Mouse (Mus musculus): ENCODE results near the gene Shc4. TPM values are rescaled to one million over a fixed set of nuclear protein-coding genes. Genes with fewer than 3 reads are reported as not detected.

Shc4 gene
- polyA plus RNA-seq, 2 experiments, result 0.50 to 0.60 TPM

DNA sequence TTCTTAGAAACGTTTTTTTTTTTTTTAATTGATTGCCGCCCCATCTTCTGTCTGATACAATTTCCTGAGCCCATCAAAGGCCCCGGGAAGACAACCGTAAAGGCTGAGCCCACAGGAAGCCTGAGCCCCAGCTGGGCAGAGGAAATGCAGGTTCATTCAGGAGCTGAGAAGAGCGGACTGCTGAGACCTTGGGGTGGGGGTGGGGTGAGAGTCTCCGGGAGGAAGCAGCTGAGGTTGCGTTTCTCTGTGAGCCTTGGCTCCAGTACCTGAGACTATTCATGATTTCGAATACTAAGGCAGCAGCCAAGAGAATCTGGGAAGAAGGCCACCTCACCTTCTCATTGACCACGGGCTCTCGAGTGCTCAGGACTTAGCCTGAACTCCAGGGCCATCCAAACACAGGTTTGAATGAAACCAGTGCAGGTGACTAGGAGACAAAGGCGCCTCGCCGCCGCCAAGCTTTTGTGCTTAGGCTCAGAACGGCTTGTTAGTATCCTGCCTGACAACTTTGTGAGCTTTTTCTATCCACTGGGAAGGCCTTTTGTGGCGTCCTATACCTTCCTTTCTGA lies 682 bp upstream of the Shc4 start:
- no peaks in the 10 kb centered on the region for H3K9me3 ChIP-seq (ENCODE audit: control insufficient read depth, low read length)
- H3K27me3 ChIP-seq (ENCODE audit: control insufficient read depth, insufficient read depth, low read length), result peaks cover 52% of the 10 kb centered on the region
- 2% methylated on average over 16 of the region's 16 CpGs for whole genome bisulfite sequencing (ENCODE audit: insufficient replicate concordance)
- H3K36me3 ChIP-seq (replicated peaks; ENCODE audit: control insufficient read depth, insufficient read depth, low read depth), result no peaks in the 10 kb centered on the region
- TF ChIP-seq CTCF (IDR thresholded peaks at IDR 0.05; ENCODE audit: low read depth) (no peak), EP300 (IDR thresholded peaks at IDR 0.05; ENCODE audit: low read depth) (no peak)
- H3K27ac ChIP-seq, result no peak overlapping the region
- H3K9ac ChIP-seq (replicated peaks), result no peak overlapping the region
- peak overlapping the region; percentile 57 for H3K4me2 ChIP-seq (ENCODE audit: low read depth)
- DNase-seq (ENCODE audit: low read depth in 3 of 3, low spot score in 3 of 3) (no peak), ATAC-seq (ENCODE audit: insufficient read depth) (no peak)
- H3K4me1 ChIP-seq (replicated peaks; ENCODE audit: control insufficient read depth in 2 of 2, insufficient read depth in 2 of 2, low read length in 1 of 2), result no peaks in the 10 kb centered on the region
- H3K4me3 ChIP-seq (ENCODE audit: insufficient read depth in 1 of 2, low read depth in 2 of 2, low read length in 2 of 2), result no peak overlapping the region

- Histone ChIP-seq H3K4me2 (ENCODE audit: low read depth) (peak overlapping the region; percentile 57), H3K36me3 (replicated peaks; ENCODE audit: control insufficient read depth, insufficient read depth, low read depth) (no peaks in the 10 kb centered on the region), H3K27me3 (ENCODE audit: control insufficient read depth, insufficient read depth, low read length) (peaks cover 52% of the 10 kb centered on the region), H3K4me3 (ENCODE audit: insufficient read depth in 1 of 2, low read depth in 2 of 2, low read length in 2 of 2) (peak overlapping the region in 1 of 2 experiments; percentile 42; a peak in 2 of 4 replicates), H3K9ac (replicated peaks) (no peak overlapping the region), H3K9me3 (ENCODE audit: control insufficient read depth, low read length) (no peaks in the 10 kb centered on the region), H3K4me1 (replicated peaks; ENCODE audit: control insufficient read depth in 2 of 2, insufficient read depth in 2 of 2, low read length in 1 of 2) (no peaks in the 10 kb centered on the region), H3K27ac (no peak overlapping the region)
- WGBS (ENCODE audit: insufficient replicate concordance), result 3% methylated on average over 34 of the region's 34 CpGs
- ATAC-seq (ENCODE audit: insufficient read depth) (peak; percentile 26; the same call in 1 of the 2 replicates), DNase-seq (ENCODE audit: low read depth in 3 of 3, low spot score in 3 of 3) (no peak)
- TF ChIP-seq EP300 (IDR thresholded peaks at IDR 0.05; ENCODE audit: low read depth) (no peak), CTCF (IDR thresholded peaks at IDR 0.05; ENCODE audit: low read depth) (peak; percentile 20; the same call in 1 of the 2 replicates)
Measured at GRCm38 (mm10) chr2:125723408-125724085, 401 bp downstream of the Shc4 start.

DNA sequence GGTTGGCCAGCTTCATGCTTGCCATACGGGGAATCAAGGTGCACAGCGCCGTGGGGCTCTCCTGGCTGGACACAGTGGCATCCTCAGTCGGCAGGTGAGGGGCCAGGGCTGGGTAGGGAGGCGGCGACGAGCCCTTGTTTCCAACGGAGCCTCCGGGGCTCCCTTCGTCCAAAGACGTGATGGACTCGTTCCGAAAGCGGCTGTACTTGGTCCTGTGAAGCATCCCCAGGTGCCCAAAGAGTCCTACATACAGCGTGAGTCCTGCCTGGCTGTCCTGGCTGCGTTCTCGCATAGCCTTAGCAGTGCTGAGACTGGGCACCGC lies 901 bp downstream of the Shc4 start:
- H3K4me1 ChIP-seq (replicated peaks; ENCODE audit: control insufficient read depth in 2 of 2, insufficient read depth in 2 of 2, low read length in 1 of 2), result no peaks in the 10 kb centered on the region
- TF ChIP-seq CTCF (IDR thresholded peaks at IDR 0.05; ENCODE audit: low read depth) (no peak), EP300 (IDR thresholded peaks at IDR 0.05; ENCODE audit: low read depth) (no peak)
- ATAC-seq (ENCODE audit: insufficient read depth), result peak; percentile 21; the same call in 1 of the 2 replicates
- peak overlapping the region; percentile 57 for H3K4me2 ChIP-seq (ENCODE audit: low read depth)
- H3K27ac ChIP-seq, result no peak overlapping the region
- H3K4me3 ChIP-seq (ENCODE audit: insufficient read depth in 1 of 2, low read depth in 2 of 2, low read length in 2 of 2), result peak overlapping the region in 1 of 2 experiments; percentile 42; a peak in 2 of 4 replicates
- DNase-seq (ENCODE audit: low read depth in 3 of 3, low spot score in 3 of 3), result no peak
- 4% methylated on average over 18 of the region's 18 CpGs for WGBS (ENCODE audit: insufficient replicate concordance)
- peaks cover 52% of the 10 kb centered on the region for H3K27me3 ChIP-seq (ENCODE audit: control insufficient read depth, insufficient read depth, low read length)
- H3K36me3 ChIP-seq (replicated peaks; ENCODE audit: control insufficient read depth, insufficient read depth, low read depth), result no peaks in the 10 kb centered on the region
- H3K9me3 ChIP-seq (ENCODE audit: control insufficient read depth, low read length), result no peaks in the 10 kb centered on the region
- H3K9ac ChIP-seq (replicated peaks), result no peak overlapping the region

- no peak overlapping the region for H3K9ac ChIP-seq (replicated peaks)
- no peak overlapping the region for H3K4me3 ChIP-seq (ENCODE audit: insufficient read depth in 1 of 2, low read depth in 2 of 2, low read length in 2 of 2)
- H3K27me3 ChIP-seq (ENCODE audit: control insufficient read depth, insufficient read depth, low read length), result peaks cover 10% of the 10 kb centered on the region
- no peaks in the 10 kb centered on the region for H3K9me3 ChIP-seq (ENCODE audit: control insufficient read depth, low read length)
- DNase-seq (ENCODE audit: low read depth in 3 of 3, low spot score in 3 of 3) (no peak), ATAC-seq (ENCODE audit: insufficient read depth) (no peak)
- 68% methylated on average over 8 of the region's 8 CpGs for WGBS (ENCODE audit: insufficient replicate concordance)
- no peak overlapping the region for H3K4me2 ChIP-seq (ENCODE audit: low read depth)
- TF ChIP-seq EP300 (IDR thresholded peaks at IDR 0.05; ENCODE audit: low read depth) (no peak), CTCF (IDR thresholded peaks at IDR 0.05; ENCODE audit: low read depth) (no peak)
- no peaks in the 10 kb centered on the region for H3K4me1 ChIP-seq (replicated peaks; ENCODE audit: control insufficient read depth in 2 of 2, insufficient read depth in 2 of 2, low read length in 1 of 2)
- H3K36me3 ChIP-seq (replicated peaks; ENCODE audit: control insufficient read depth, insufficient read depth, low read depth), result no peaks in the 10 kb centered on the region
- no peak overlapping the region for H3K27ac ChIP-seq
Measured at GRCm38 (mm10) chr2:125716599-125716998, 7.3 kb downstream of the Shc4 start.

GRCm38 (mm10) chr2:125706510-125706921 lies 17.4 kb downstream of the Shc4 start:
- TF ChIP-seq EP300 (IDR thresholded peaks at IDR 0.05; ENCODE audit: low read depth) (no peak), CTCF (IDR thresholded peaks at IDR 0.05; ENCODE audit: low read depth) (no peak)
- Histone ChIP-seq H3K4me1 (replicated peaks; ENCODE audit: control insufficient read depth in 2 of 2, insufficient read depth in 2 of 2, low read length in 1 of 2) (no peaks in the 10 kb centered on the region), H3K4me2 (ENCODE audit: low read depth) (no peak overlapping the region), H3K4me3 (ENCODE audit: insufficient read depth in 1 of 2, low read depth in 2 of 2, low read length in 2 of 2) (no peak overlapping the region), H3K36me3 (replicated peaks; ENCODE audit: control insufficient read depth, insufficient read depth, low read depth) (no peaks in the 10 kb centered on the region), H3K27me3 (ENCODE audit: control insufficient read depth, insufficient read depth, low read length) (no peaks in the 10 kb centered on the region), H3K9me3 (ENCODE audit: control insufficient read depth, low read length) (no peaks in the 10 kb centered on the region), H3K9ac (replicated peaks) (no peak overlapping the region), H3K27ac (no peak overlapping the region)
- DNase-seq (ENCODE audit: low read depth in 3 of 3, low spot score in 3 of 3) (no peak), ATAC-seq (ENCODE audit: insufficient read depth) (no peak)
- WGBS (ENCODE audit: insufficient replicate concordance), result 74% methylated on average over 5 of the region's 5 CpGs

All from liver, embryonic 14.5 days (tissue).